Mouse (Mus musculus) forebrain, postnatal 0 days (tissue): ENCODE results near the gene Zfp109. TPM values are rescaled to one million over a fixed set of nuclear protein-coding genes. Genes with fewer than 3 reads are reported as not detected.

Source experiments
- ATAC-seq: fragments of 200-750 bp; cut with Nextera tagmentation; 2 replicates; pipeline ENCODE4 v1.8.0; 2017; ENCODE audit warnings: mild to moderate bottlenecking, moderate library complexity
- DNase-seq: peaks from one replicate; pipeline ENCODE4 v3.0.0-alpha.2; 2015
- H3K27ac ChIP-seq: fragments of 300-500 bp; sonication (generic); 2 replicates; pipeline ENCODE4 v1.5.1; 2014; ENCODE audit warnings: low read depth, mild to moderate bottlenecking, antibody characterized with exemption, low read length, moderate library complexity, mixed read lengths
- H3K27me3 ChIP-seq: fragments of 300-500 bp; sonication (generic); 2 replicates; pipeline ENCODE4 v1.6.1; 2014; ENCODE audit warnings: mild to moderate bottlenecking, low read length, mixed read lengths; ENCODE audit not compliant: insufficient read depth
- H3K36me3 ChIP-seq: fragments of 300-500 bp; sonication (generic); 2 replicates; pipeline ENCODE4 v1.6.1; 2014; ENCODE audit warnings: mild to moderate bottlenecking, moderate library complexity; ENCODE audit not compliant: insufficient read depth
- H3K4me1 ChIP-seq: fragments of 300-500 bp; sonication (generic); 2 replicates; pipeline ENCODE4 v1.6.1; 2014; ENCODE audit warnings: antibody characterized with exemption; ENCODE audit not compliant: insufficient read depth
- H3K4me2 ChIP-seq: fragments of 300-500 bp; sonication (generic); 2 replicates; pipeline ENCODE4 v1.6.1; 2014; ENCODE audit warnings: low read depth, mild to moderate bottlenecking, moderate library complexity
- H3K4me3 ChIP-seq: fragments of 300-500 bp; sonication (generic); 2 replicates; pipeline ENCODE4 v1.5.1; 2014; ENCODE audit warnings: low read depth, low read length, mixed read lengths
- H3K9ac ChIP-seq: fragments of 300-500 bp; sonication (generic); 2 replicates; pipeline ENCODE4 v1.6.1; 2014; ENCODE audit warnings: mild to moderate bottlenecking
- H3K9me3 ChIP-seq: fragments of 300-500 bp; sonication (generic); 2 replicates; pipeline ENCODE4 v1.6.1; 2016; ENCODE audit warnings: low read length
- CTCF ChIP-seq: sonication (generic); IDR thresholded peaks from 2 replicates; pipeline ENCODE4 v1.5.1; 2016; ENCODE audit warnings: antibody characterized with exemption, control low read depth, low read depth
- WGBS: fragments of 180-500 bp; shearing (Covaris S2); extraction: QIAGEN DNeasy Blood & Tissue Kit; methylation state at CpG from one replicate; pipeline ENCODE4 v1.1.7; 2014; 5-methylcytosine and 5-hydroxymethylcytosine counted together
- polyA plus RNA-seq: library from polyadenylated mRNA; unstranded; fragments of >200 nt; fragmentation: Nextera tagmentation; extraction: Ambion mirVana; gene quantifications from 2 replicates; pipeline ENCODE4 v1.2.1, GENCODE M21; 2015
- total RNA-seq: library from RNA; depleted of rRNA; stranded (reverse); fragments of >200 nt; gene quantifications from 2 replicates; pipeline ENCODE4 v1.2.3, GENCODE M21; 2014

Zfp109 gene
- total and polyA plus RNA-seq, 2 experiments from 2014 or later: 2.6 to 7.4 TPM

DNA sequence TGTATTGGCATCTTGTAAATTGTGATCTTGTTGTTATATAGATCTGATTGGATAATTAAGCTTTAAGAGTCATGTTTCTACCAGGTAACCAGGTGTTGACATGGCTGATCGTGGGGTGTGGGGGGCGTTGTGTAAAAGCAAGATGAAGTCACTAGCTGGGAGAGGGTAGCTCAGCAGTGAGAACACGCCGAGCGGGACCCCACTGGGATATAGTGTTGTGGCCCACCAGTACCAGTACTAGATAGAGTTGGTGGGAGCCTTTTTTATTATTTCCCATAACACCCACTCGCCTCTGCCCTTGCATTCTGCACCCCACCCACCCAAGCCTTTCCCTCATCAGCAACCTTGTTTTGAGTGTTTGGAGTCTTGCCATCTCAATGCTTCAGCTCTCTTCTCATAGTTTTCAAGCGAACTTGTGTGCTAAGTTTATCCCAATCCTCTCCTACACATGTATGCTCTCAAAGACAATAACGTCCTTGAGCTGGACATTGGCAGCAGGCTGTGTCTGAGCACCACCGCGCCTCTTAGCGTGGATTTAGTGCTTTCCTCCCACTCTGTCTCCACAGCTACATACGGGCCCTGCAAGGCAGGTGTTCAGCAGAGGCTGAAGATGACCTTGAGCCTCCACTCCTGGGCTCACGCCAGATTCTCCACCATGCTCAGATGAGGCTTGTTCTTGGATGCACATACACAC lies 22.1 kb upstream of the Zfp109 start:
- Histone ChIP-seq H3K27me3 (no peaks in the 10 kb centered on the region), H3K9me3 (no peaks in the 10 kb centered on the region), H3K36me3 (peaks cover 24% of the 10 kb centered on the region), H3K4me3 (no peak overlapping the region), H3K4me2 (no peak overlapping the region), H3K27ac (no peak overlapping the region), H3K9ac (no peak overlapping the region), H3K4me1 (peaks cover 10% of the 10 kb centered on the region)
- WGBS: 91% methylated on average over 13 of the region's 13 CpGs
- DNase-seq (no peak), ATAC-seq (no peak)
- TF ChIP-seq CTCF: no peak

DNA sequence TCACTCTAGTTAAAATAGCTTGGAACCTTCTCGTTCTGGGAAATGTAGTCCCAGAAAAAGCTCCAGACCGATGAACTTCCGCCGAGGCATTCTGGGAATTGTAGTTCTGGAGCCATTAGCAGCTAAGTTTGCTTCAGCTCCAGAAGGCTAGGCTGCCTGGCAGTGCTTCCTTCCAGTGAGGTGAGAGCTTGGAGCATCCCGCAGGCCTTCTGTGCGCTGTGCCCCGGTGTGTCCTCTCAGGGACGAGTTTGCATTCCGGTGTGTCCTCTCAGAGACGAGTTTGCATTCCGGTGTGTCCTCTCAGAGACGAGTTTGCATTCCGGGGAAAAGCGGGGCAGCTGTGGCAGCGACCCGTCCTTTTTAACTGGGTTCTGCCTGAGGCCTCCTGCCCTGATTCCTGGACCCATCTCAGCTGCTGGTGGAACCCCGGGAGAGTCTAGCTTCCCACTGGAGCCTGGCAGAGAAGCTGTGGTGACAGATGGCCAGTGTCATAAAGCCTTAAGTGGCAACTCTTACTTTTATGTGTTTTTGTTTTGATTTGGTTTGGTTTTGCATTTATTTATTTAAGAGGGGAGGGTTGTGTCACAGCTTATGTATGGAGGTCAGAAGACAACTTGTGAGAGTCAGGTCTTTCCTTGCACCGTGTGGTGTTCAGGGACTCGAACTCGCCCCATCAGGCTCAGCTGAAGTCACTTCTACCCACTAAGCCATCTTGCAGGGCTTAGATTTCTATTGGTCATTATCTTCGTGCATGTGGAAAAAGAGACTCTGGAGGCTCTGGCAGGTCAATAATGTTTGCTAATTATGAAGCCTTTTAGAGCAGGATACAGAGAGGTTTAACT lies 17.5 kb upstream of the Zfp109 start, which contains the start of gene Zfp108:
Zfp108 (plus strand) TSS at position 162 of the 842 bp plus-strand sequence.
- 18% methylated on average over 21 of the region's 21 CpGs for WGBS
- Histone ChIP-seq H3K4me3 (peak within 1 kb of the TSS; percentile 53), H3K9me3 (no peaks in the 10 kb centered on the region), H3K4me2 (peak within 1 kb of the TSS; percentile 71), H3K27me3 (no peaks in the 10 kb centered on the region), H3K27ac (peak within 1 kb of the TSS; percentile 54), H3K36me3 (no peaks in the 10 kb centered on the region), H3K4me1 (peaks cover 14% of the 10 kb centered on the region), H3K9ac (peak within 1 kb of the TSS; percentile 64)
- no peak for TF ChIP-seq CTCF
- peak; percentile 96 for ATAC-seq
- peak; percentile 89 for DNase-seq

DNA sequence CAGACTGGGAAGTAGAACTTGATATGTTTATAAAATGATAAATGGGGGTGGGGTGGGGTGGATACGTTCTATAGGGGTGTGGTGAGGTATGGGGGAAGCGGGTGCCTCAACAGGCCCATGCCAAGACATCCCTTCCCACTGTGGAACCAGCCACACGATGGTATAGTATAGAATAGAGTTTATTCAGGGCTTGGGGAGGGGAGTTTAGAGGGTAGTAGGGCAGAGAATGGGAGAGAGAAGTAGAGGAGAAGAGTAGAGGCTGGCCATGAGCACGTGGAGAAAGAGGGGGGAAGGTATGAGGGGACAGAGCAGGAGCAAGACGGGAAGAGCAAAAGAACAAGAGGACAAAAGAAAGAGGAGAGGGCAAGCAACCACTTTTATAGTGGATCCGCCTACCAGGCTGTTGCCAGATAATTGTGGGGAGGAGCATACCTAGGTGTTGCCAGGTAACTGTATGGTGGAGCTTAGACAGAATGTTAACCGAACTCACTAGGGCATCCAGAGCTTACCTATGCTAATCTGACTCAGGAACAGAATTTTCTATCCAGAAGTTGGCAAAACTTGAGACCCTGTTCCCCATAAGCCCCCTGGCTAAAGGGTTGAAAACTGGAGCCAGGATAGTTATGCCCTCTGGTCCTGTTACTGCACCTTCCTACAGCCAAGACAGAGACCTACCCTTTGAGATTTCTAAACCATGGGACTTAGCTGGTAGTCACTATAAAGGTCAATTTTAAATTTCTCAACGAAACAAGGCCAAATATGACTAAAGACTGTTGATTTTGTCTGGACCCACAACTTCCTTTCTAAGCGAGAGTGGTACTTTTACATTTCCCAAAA lies 16.6 kb upstream of the Zfp109 start:
- no peaks in the 10 kb centered on the region for H3K27me3 ChIP-seq
- no peaks in the 10 kb centered on the region for H3K9me3 ChIP-seq
- no peak overlapping the region for H3K27ac ChIP-seq
- peaks cover 14% of the 10 kb centered on the region for H3K4me1 ChIP-seq
- no peak for TF ChIP-seq CTCF
- peak; percentile 17; the same call in 1 of the 2 replicates for ATAC-seq
- H3K36me3 ChIP-seq: no peaks in the 10 kb centered on the region
- H3K4me3 ChIP-seq: peak overlapping the region; percentile 53
- H3K4me2 ChIP-seq: peak overlapping the region; percentile 71
- WGBS: 64% methylated on average over 9 of the region's 9 CpGs
- H3K9ac ChIP-seq: no peak overlapping the region
- no peak for DNase-seq

DNA sequence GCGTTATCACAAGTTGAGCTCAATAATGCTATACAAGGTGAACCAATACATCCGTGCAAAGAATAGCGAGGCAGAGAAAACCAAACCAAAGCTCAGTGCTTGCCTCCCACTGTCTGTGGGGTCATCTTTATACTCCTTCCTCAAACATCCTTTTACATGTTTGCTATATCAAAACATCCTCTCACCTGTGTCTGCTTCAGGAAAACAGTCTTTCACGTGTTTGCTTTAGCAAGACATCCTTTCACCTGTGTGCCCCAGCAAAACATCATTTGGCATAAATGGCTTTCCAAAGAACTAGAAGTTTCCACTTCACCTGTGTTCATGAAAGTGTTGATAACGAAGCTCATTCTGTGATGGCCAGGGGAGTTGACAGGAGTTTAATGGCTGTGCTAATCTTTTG lies 26.0 kb downstream of the Zfp109 start, which contains the start of gene Zfp111:
Zfp111 (minus strand) TSS at position 101 of the 400 bp plus-strand sequence.
- H3K9me3 ChIP-seq: 0 out of 2 replicates have a peak, but pooled peaks cover under 1% of the 10 kb centered on the region
- TF ChIP-seq CTCF: no peak
- no peak within 1 kb of the TSS for H3K4me3 ChIP-seq
- DNase-seq: no peak
- H3K27me3 ChIP-seq: no peaks in the 10 kb centered on the region; the same call in 1 of the 2 replicates
- no peak within 1 kb of the TSS for H3K27ac ChIP-seq
- H3K4me2 ChIP-seq: no peak within 1 kb of the TSS
- ATAC-seq: no peak
- no peak within 1 kb of the TSS for H3K9ac ChIP-seq
- no peaks in the 10 kb centered on the region for H3K36me3 ChIP-seq
- 77% methylated on average over 5 of the region's 5 CpGs for WGBS
- peaks cover 3% of the 10 kb centered on the region; the same call in 1 of the 2 replicates for H3K4me1 ChIP-seq

DNA sequence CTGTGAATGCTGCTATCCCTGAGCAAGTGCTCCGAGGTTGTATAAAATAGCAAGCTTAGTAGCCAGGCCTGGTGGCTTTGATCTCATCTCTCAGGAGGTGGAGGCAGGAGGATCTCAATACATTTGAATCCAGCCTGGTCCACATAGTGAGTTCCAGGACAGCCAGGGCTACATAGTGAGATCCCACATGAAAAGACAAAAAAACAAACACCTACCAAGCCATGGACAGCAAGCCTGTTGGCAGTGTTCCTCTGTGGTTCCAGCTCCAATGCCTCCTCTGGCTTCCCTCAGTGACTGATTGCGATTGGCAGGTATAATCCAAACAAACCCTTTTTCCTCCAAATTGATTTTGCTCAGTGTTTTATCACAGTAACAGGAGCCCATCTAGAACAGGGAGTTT lies 27.1 kb downstream of the Zfp109 start:
- Histone ChIP-seq H3K9ac (no peak overlapping the region), H3K4me2 (no peak overlapping the region), H3K27me3 (no peaks in the 10 kb centered on the region), H3K27ac (no peak overlapping the region), H3K36me3 (0 out of 2 replicates have a peak, but pooled peaks cover 5% of the 10 kb centered on the region), H3K4me3 (no peak overlapping the region), H3K4me1 (peaks cover 3% of the 10 kb centered on the region; the same call in 1 of the 2 replicates), H3K9me3 (no peaks in the 10 kb centered on the region)
- TF ChIP-seq CTCF: no peak
- DNase-seq: no peak
- ATAC-seq: no peak
- WGBS: 79% methylated on average over 2 of the region's 2 CpGs

DNA sequence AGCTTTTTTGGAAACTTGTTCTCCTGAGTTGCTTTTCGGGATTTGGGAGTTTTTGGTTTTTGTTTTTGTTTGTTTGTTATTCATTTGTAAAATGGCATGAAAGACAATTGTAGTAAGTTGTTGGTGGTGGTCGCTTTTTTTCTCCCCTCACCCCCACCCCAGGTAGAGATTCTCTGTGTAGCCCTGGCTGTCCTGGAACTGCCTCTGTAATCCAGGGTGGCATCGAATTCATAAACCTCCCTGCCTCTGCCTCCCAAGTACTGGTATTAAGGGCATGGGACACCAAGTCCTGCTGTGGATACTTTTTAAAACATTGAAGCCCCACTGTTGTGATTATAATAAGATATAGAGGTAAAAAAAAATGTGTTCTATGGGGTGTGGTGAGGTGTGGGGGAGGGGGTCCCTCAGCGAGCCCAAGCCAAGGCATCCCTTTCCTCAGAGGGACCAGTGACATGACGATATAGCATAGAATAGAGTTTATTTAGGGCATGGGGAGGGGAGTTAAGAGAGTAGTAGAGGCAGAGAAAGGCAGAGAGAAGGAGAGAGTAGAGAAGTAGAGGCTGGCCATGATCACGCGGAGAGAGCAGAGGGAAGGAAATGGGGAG lies 29.0 kb downstream of the Zfp109 start:
- Histone ChIP-seq H3K36me3 (peaks cover 5% of the 10 kb centered on the region; the same call in 1 of the 2 replicates), H3K9ac (no peak overlapping the region), H3K27me3 (no peaks in the 10 kb centered on the region), H3K9me3 (no peaks in the 10 kb centered on the region), H3K4me1 (peaks cover 3% of the 10 kb centered on the region; the same call in 1 of the 2 replicates), H3K27ac (no peak overlapping the region), H3K4me3 (peak overlapping the region; percentile 63), H3K4me2 (peak overlapping the region; percentile 67)
- no peak; the same call in 1 of the 2 replicates for ATAC-seq
- TF ChIP-seq CTCF: no peak
- DNase-seq: no peak
- 59% methylated on average over 7 of the region's 7 CpGs for WGBS
